Comparison of ENCODE assay signal across 9 mouse cellular contexts in genomic region chr10:21337191-21337590, GRCm38 (mm10). TPM values are rescaled to one million over a fixed set of nuclear protein-coding genes. Genes with fewer than 3 reads are reported as not detected.
DNase-seq lines count a peak whose midpoint lies in the region; ATAC-seq and TF ChIP-seq lines count a peak whose summit lies in the region.
"Had no signal": no experiment of that assay in that cellular context is flagged by ENCODE, and none has a peak within 500 bp of the region (broad histone marks: within the 10 kb centered on the region; RNA-seq: fewer than 3 reads in every experiment).

No protein-coding gene starts in this region.

- ATAC-seq in liver, embryonic 12.5 days, result no peak

- H3K9ac ChIP-seq in liver, adult 2 months (ENCODE audit: low read depth, low read length), result no peak overlapping the region
- no peak overlapping the region for H3K9ac ChIP-seq in liver, embryonic 12.5 days

- no peaks in the 10 kb centered on the region for H3K4me1 ChIP-seq in liver, adult 2 months (ENCODE audit: control insufficient read depth, insufficient read depth, low read length)
- peaks cover 15% of the 10 kb centered on the region for H3K4me1 ChIP-seq in liver, embryonic 12.5 days

- WGBS in liver, adult 2 months, result 81% methylated on average over 2 of the region's 2 CpGs
- 60% methylated on average over 2 of the region's 2 CpGs for WGBS in liver, embryonic 12.5 days (ENCODE audit: insufficient replicate concordance)

- H3K27me3 ChIP-seq in liver, adult 2 months (ENCODE audit: control insufficient read depth, insufficient read depth, low read length), result no peaks in the 10 kb centered on the region
- H3K27me3 ChIP-seq in liver, embryonic 12.5 days (replicated peaks), result no peaks in the 10 kb centered on the region
- H3K27me3 ChIP-seq: megakaryocyte, embryonic 14.5 days had no signal

- no peak overlapping the region for H3K4me2 ChIP-seq in liver, embryonic 12.5 days

- intact Hi-C loops in left cerebral cortex, postnatal 25 days (cut with DNase I), result no loop called here

- peak; percentile 35 for TF ChIP-seq CTCF in liver, adult 2 months (IDR thresholded peaks at IDR 0.05; ENCODE audit: low read depth, low read length)

- H3K4me3 ChIP-seq in liver, adult 2 months (ENCODE audit: insufficient read depth, low read depth, low read length), result no peak overlapping the region
- H3K4me3 ChIP-seq in liver, embryonic 12.5 days, result no peak overlapping the region
- H3K4me3 ChIP-seq: megakaryocyte, embryonic 14.5 days had no signal

- no peak for TF ChIP-seq POLR2A in liver, adult 2 months (IDR thresholded peaks at IDR 0.05; ENCODE audit: extremely low read depth, insufficient read depth, low read length)

- H3K79me2 ChIP-seq in liver, adult 2 months (ENCODE audit: control insufficient read depth, insufficient read depth, low read length), result no peaks in the 10 kb centered on the region; the same call in 1 of the 2 replicates

- DNase-seq in liver, adult 2 months (ENCODE audit: extremely low read depth, low read depth, low spot score), result peak; percentile 26
- peak; percentile 44 for DNase-seq in MN1 (ENCODE audit: low spot score)
- peak; percentile 1 for DNase-seq in embryo, embryonic 11.5 days (ENCODE audit: low read depth, low spot score)
- peak; percentile 56 for DNase-seq in testis, postnatal 10 days (ENCODE audit: low spot score)
- DNase-seq in left cerebral cortex, postnatal 25 days (ENCODE audit: low spot score in 2 of 2), result no peak
- no peak for DNase-seq in right cerebral cortex, adult 18-20 months

- H3K9me3 ChIP-seq in liver, embryonic 12.5 days (replicated peaks), result 0 out of 2 replicates have a peak, but pooled peaks cover 6% of the 10 kb centered on the region

- peaks cover 30% of the 10 kb centered on the region for H3K36me3 ChIP-seq in liver, adult 2 months (ENCODE audit: control insufficient read depth, insufficient read depth, low read length)
- peaks cover 84% of the 10 kb centered on the region for H3K36me3 ChIP-seq in liver, embryonic 12.5 days

- no peak overlapping the region for H3K27ac ChIP-seq in liver, adult 2 months (replicated peaks; ENCODE audit: insufficient read depth, low read depth, low read length)
- no peak overlapping the region for H3K27ac ChIP-seq in liver, embryonic 12.5 days

RNA-seq across cellular contexts. Expression of gene Aldh8a1, which starts 39.9 kb away (rescaled TPM):
- total RNA-seq in liver, adult 2 months (2014; rRNA removed), result 382 and 384 TPM in 2 replicates
- polyA plus RNA-seq in liver, adult 2 months (2012; rRNA removed), result 309 TPM in 2 replicates
- polyA plus RNA-seq in liver, embryonic 12.5 days (2016; fragmentation: Nextera tagmentation; extraction: Ambion mirVana), result 5.1 and 5.6 TPM in 2 replicates
- total RNA-seq in left cerebral cortex, postnatal 25 days (2021), result under 1 TPM; 0.25 TPM
- polyA plus RNA-seq: heart, embryonic 14.5 days had no signal

RNA-seq across cellular contexts. Expression of gene Hbs1l, which starts 41.4 kb away (rescaled TPM):
- 78.1 and 92.2 TPM in 2 replicates for total RNA-seq in liver, adult 2 months (2014; rRNA removed)
- 17.1 and 21.3 TPM in 2 replicates for polyA plus RNA-seq in liver, adult 2 months (2012; rRNA removed)
- 89.2 and 89.3 TPM in 2 replicates for polyA plus RNA-seq in liver, embryonic 12.5 days (2016; fragmentation: Nextera tagmentation; extraction: Ambion mirVana)
- 10 to 100 TPM; 69.4 to 69.5 TPM for total RNA-seq in left cerebral cortex, postnatal 25 days (2021)

Comparison
In these comparisons a context has a peak if more than half of its experiments do, and no peak if none do; other contexts are left out.
1. DNase-seq: peak in liver, adult 2 months (single experiment), MN1 (single experiment), embryo, embryonic 11.5 days (single experiment) and testis, postnatal 10 days (single experiment); none in left cerebral cortex, postnatal 25 days (0 of 2) and right cerebral cortex, adult 18-20 months (single experiment).
2. RNA of gene Aldh8a1, which starts 39.9 kb away (total RNA-seq): 382 to 384 TPM in liver, adult 2 months; 0.25 TPM in left cerebral cortex, postnatal 25 days; every median in the first group is over 100 times any median in the second.